Mouse (Mus musculus): ENCODE measurements around the gene Cyp2c23. TPM values are rescaled to one million over a fixed set of nuclear protein-coding genes. Genes with fewer than 3 reads are reported as not detected.

Gene Cyp2c23
- polyA plus RNA-seq, 1 experiment: 0.31 TPM

DNA sequence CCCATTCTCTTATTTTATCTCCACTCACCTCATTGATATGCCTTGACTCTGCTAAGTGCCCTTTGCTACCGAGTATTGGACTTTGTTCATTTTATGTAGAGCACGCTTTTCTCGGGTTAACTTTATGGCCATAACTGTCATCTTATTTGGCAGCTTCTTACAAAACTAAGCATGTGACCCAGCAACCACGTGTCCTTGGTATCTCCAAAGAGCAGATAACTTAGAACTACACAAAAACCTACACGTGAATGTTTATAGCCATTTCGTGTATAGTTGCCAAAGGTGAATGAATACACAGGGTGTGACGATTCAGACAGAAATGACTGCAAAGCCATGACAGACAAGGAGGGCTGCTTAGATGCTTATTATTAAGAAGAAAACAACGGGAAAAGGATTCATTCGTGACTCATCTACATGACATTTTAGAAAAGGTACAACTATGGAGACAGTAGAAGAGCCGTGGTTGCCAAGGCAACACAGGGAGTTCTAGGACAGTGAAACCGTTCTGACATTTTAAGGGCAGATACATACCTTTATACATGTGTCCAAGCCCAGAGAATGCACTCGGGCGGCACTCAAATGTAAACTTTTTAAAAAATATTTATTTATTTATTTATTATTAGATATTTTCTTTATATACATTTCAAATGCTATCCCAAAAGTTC is 4.0 kb downstream of the Cyp2c23 start:
- no peak for DNase-seq (ENCODE audit: low read depth)

GRCm38 (mm10) chr19:44023066-44023465 is 5.9 kb downstream of the Cyp2c23 start:
- no peak for DNase-seq (ENCODE audit: low read depth)

- DNase-seq (ENCODE audit: low read depth): peak; percentile 91
These were observed 7.5 kb downstream of the Cyp2c23 start for GRCm38 (mm10) chr19:44021502-44021901.

GRCm38 (mm10) chr19:44019739-44020138 is 9.3 kb downstream of the Cyp2c23 start:
- no peak for DNase-seq (ENCODE audit: low read depth)

DNA sequence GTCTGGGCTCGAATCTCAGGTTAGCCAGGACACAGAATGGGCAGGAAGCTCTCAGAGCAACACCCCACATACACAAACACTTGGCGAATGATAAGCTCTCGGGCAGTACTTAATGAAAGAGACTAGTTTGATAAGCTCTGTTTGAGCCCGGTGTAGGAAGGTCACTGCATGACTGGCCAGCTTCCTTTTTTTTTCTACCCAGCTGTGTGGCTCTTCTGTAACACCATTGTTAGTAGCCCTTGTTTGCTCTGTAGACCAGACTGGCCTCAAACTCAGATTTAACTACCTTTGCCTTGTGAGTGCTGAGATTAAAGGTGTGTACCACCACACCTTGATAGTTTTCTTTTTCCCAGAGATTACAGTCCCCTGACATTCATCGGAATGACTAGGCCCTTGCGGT is 15.1 kb downstream of the Cyp2c23 start:
- no peak for DNase-seq (ENCODE audit: low read depth)

GRCm38 (mm10) chr19:44008784-44009183 is 20.2 kb downstream of the Cyp2c23 start:
- DNase-seq (ENCODE audit: low read depth): no peak

- DNase-seq (ENCODE audit: low read depth): no peak
These were observed 21.8 kb downstream of the Cyp2c23 start for GRCm38 (mm10) chr19:44007186-44007585.

- no peak for DNase-seq (ENCODE audit: low read depth)
These were observed 24.0 kb downstream of the Cyp2c23 start for GRCm38 (mm10) chr19:44005025-44005424.

DNA sequence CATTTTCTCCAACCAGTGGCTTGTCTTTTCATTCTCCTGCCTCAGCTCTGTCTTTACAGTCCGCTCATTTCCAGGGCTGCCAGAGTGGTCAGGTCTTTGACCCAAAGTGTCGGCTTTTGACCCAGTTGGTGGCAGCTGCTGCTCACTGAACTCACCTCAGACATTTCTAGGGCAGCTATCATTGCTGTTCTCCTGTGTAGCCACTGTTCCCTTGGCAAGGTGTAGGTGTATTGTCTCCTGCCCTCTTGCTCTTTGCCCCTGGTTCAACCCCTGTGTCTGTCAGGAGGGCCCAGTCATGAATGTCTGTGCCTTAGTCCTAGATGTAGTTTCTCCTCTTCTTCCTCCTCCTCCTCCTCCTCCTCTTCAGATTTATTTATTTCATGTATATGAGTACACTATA is 24.7 kb downstream of the Cyp2c23 start:
- no peak for DNase-seq (ENCODE audit: low read depth)

DNA sequence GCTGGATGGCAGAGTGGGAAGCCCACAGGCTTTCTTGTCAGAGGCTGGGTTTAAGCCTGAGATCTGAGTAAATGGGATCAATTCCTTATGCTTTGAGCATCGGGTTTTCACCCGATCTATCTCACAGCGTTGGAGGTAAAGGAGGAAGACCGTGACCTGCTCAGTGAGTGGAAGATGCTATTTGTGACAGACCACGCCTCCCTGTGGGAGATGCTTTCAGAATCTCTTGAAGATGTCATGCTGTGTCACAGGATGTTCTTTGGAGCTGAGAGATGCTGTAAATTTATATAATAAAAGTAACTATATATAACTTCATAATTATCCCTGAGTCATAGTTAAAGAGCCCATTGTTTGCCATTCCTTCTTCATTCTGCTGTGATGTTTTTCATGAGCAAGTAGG is 28.3 kb downstream of the Cyp2c23 start:
- DNase-seq (ENCODE audit: low read depth): no peak

GRCm38 (mm10) chr19:44000061-44000460 is 28.9 kb downstream of the Cyp2c23 start:
- no peak for DNase-seq (ENCODE audit: low read depth)

DNA sequence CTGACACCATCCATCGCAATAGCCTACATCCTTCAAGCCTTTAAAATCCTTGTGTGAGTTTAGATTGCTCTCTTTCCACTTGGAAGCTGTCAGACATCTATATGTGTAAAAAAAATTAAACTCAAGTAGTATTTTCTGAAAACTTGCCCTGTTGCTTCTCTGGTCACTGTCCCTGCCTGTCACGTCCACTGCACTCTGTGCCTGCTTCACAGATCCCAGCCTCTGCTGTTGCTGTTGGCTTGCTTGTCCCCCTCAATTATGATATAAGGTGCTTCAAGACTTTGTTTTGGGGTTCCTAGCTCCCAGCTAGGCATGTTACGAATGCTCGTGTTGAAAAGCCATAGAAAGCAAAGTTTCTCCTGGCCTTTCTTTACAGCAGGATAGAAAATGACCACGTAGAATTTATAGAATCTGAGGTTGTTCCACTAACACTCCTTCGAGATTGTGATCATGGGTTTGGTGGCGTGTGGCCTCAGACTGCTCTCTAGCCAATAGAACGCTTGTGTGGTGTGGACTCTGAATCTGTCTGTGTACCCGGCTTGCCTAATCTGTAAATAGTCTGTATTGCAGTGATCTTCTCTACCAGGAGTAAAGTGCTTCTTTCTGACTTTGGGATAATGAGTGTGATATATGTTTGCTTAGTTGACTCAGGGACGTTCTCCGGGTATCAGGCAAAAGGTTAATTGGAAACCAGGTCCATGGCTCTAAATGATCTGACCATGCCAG is 30.0 kb downstream of the Cyp2c23 start:
- no peak for DNase-seq (ENCODE audit: low read depth)

- DNase-seq (ENCODE audit: low read depth): no peak
These were observed 30.9 kb downstream of the Cyp2c23 start for GRCm38 (mm10) chr19:43998101-43998500.

DNA sequence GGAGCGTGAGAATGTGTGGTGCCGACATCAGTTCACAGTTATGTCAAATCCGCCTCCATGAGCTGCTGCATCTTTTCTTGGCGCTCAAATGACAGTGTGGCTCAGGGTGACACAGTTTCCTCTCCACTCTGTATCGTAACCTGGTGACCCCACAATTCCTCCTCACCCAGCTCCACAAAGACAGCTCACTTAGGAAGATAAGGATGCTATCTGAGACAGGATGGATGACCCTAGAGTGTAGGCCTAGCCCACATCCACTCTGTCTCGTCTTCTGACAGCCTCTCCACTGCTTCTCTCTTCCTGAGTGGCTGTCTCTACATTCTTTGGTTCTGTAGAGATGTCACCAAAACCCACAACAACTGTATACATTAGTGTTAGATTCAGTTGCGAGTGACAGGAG is 33.6 kb downstream of the Cyp2c23 start:
- no peak for DNase-seq (ENCODE audit: low read depth)

GRCm38 (mm10) chr19:43992464-43992863 is 36.5 kb downstream of the Cyp2c23 start:
- no peak for DNase-seq (ENCODE audit: low read depth)

DNA sequence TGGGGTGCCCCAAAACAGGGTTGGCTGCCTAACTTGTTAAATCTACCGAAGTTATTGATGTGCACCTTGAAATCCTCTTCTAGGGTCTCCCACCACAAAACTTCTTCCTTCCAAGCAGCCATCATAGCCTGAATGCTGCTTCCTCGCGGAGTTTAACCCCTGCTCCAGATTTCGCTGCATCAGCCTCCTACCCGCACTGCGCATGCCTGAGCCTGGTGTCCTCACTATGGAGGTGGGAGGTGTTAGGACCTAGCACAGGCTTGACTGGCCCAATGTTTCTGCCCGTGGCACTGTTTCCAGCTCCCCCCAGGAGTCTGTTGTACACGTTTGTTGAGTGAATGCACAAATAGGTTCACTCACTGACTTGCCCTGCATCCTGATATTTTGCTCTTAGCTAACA is 38.6 kb downstream of the Cyp2c23 start:
- DNase-seq (ENCODE audit: low read depth): no peak

DNA sequence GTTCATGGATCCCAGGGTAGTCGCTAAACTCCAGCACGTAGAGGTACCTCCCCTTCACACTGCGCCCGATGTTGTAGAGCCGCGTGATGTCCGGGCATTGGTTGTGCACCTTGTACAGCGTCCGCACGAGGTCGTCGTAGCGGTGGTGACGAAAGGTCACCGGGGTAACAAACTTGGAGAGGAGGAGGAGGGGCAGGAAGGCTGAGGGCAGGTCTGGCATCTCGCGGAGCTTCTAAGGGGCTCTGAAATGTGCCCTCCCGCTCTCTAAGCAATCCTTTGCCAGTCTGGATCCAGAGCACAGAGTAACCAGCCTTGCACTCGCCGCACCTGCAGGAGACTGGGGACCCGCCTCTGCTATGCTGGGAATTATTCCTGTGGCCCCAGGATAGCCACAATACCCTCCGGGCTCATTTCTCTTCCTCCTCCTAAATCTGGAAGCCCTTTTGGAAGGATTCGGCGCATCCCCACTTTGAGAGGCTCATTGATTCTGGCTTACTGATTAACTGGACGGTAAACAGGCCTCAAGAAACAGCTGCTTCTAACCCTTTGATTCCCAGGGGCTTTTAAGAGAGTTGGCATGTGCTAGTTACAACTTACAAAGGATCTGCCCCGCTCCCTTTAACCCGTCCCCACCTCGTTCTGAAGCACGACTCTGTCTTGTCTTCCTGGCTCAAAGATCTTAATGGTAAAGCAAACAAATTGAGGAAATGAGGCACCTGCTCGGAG is 42.8 kb downstream of the Cyp2c23 start, which contains the start of gene Cpn1:
Gene Cpn1 (minus strand): TSS at position 488 of the 726 bp plus-strand sequence.
- DNase-seq (ENCODE audit: low read depth): no peak

GRCm38 (mm10) chr19:43981992-43982391 is 47.0 kb downstream of the Cyp2c23 start:
- DNase-seq (ENCODE audit: low read depth): no peak

GRCm38 (mm10) chr19:43980711-43981110 is 48.3 kb downstream of the Cyp2c23 start:
- no peak for DNase-seq (ENCODE audit: low read depth)

- DNase-seq (ENCODE audit: low read depth): no peak
These were observed 51.2 kb downstream of the Cyp2c23 start for GRCm38 (mm10) chr19:43977799-43978198.

DNA sequence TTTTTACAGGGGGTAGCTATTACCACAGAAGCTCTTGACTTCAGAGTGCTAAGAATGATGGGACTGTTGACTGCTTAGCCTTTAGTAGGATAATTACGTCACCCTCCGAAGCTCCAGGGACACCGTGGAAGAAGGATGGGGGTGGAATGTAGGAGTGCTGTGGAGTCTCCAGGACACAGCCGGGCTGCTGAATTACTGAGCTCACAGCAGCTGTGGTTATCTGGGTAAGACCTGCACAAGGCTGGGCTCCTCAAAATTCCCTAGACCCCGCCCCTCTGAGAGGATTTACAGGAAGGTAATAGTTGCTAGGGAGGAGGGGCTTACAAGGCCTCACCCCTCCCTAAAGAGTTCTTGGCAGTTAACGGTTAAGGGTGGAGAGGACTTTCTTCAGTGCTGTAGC is 52.3 kb downstream of the Cyp2c23 start:
- DNase-seq (ENCODE audit: low read depth): no peak

- no peak for DNase-seq (ENCODE audit: low read depth)
These were observed 54.8 kb downstream of the Cyp2c23 start for GRCm38 (mm10) chr19:43974221-43974620.

DNA sequence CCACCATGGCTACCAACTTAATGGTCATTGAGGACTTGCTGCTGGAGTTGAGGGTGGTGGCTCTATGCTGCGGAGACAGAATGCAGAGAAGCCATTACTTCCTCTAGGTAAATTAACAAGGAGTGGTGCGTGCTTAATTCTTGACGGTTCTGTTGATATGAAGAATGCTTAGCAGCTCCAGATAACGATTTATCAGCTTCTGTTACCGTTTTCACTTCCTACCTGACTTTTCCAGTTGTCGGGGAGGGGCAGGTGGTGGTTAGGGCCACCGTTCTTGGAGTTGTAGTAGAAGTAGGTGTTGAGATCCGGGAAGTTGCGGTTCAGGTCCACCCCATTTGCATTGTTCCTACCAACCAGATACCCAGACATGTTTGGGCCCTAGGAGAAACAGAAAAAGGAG is 55.3 kb downstream of the Cyp2c23 start:
- no peak for DNase-seq (ENCODE audit: low read depth)

All from gonadal fat pad, adult 2 months (tissue).